Mouse (Mus musculus) adrenal gland, postnatal 4 days (tissue): ENCODE measurements around the gene Greb1. TPM values are rescaled to one million over a fixed set of nuclear protein-coding genes. Genes with fewer than 3 reads are reported as not detected.

Experiments
- DNase-seq, 2 experiments: peaks; one replicate each; pipeline ENCODE4 v3.0.0; 2021 to 2022; ENCODE audit warnings: low spot score in 2 of 2, mixed read lengths in 2 of 2
- microRNA-seq: library from miRNA; unstranded; fragments of <30 nt; microRNA quantifications from one replicate; pipeline ENCODE4 v1.2.0, GENCODE M21; 2021
- total RNA-seq, 2 experiments: library from RNA; stranded (reverse); gene quantifications; 2 replicates each; pipeline ENCODE4 v1.2.3; 2021

Gene Greb1
- total RNA-seq, 2 experiments from 2014 or later = 62.1 to 69.5 TPM

- DNase-seq = no peak
Measured at GRCm38 (mm10) chr12:16640075-16640474, 160.6 kb downstream of the Greb1 start.

- no peak for DNase-seq
Measured at GRCm38 (mm10) chr12:16639078-16639771, 161.5 kb downstream of the Greb1 start.

GRCm38 (mm10) chr12:16635816-16636215 lies 164.9 kb downstream of the Greb1 start:
- no peak for DNase-seq

GRCm38 (mm10) chr12:16634075-16634813 lies 166.4 kb downstream of the Greb1 start:
- no peak for DNase-seq

GRCm38 (mm10) chr12:16633235-16633634 lies 167.5 kb downstream of the Greb1 start:
- no peak for DNase-seq

- no peak for DNase-seq
Measured at GRCm38 (mm10) chr12:16631423-16631822, 169.3 kb downstream of the Greb1 start.

GRCm38 (mm10) chr12:16630866-16631185 lies 169.9 kb downstream of the Greb1 start:
- DNase-seq = no peak

GRCm38 (mm10) chr12:16630152-16630865 lies 170.4 kb downstream of the Greb1 start:
- DNase-seq = no peak

Small RNA genes lying within 50 kb of the gene (microRNA-seq; reads per million reads assigned to microRNA genes)
- gene Gm44305 = not detected

Other genes with a start within 250 kb of the Greb1 start
- gene Lpin1, start 189.9 kb downstream of the Greb1 start, total RNA-seq = 10 to 100 TPM; 21.6 to 23.4 TPM
- gene Ntsr2, start 147.5 kb downstream of the Greb1 start, total RNA-seq = under 1 TPM in 1 of 2 experiments, not detected in 1; 0.34 TPM
- gene E2f6, start 10.1 kb upstream of the Greb1 start, total RNA-seq = 10 to 100 TPM; 37.2 to 41.4 TPM
- gene Rock2, start 94.0 kb upstream of the Greb1 start, total RNA-seq = 10 to 100 TPM; 73.9 to 79.7 TPM
- 1 to 10 TPM; 4.4 to 5.7 TPM for gene Pqlc3, start 199.5 kb upstream of the Greb1 start, total RNA-seq
- gene 2410004P03Rik, start 210.8 kb upstream of the Greb1 start, total RNA-seq = not detected